Mouse (Mus musculus) liver, embryonic 14.5 days (tissue): ENCODE data around the gene Fbxo31. TPM values are rescaled to one million over a fixed set of nuclear protein-coding genes. Genes with fewer than 3 reads are reported as not detected.

Experiments used
- ATAC-seq: fragments of 200-750 bp; cut with Nextera tagmentation; 2 replicates; pipeline ENCODE4 v1.8.0; 2017; ENCODE audit warnings: moderate number of reproducible peaks, mild to moderate bottlenecking, moderate library complexity; ENCODE audit not compliant: insufficient read depth
- DNase-seq, 3 experiments: peaks; one replicate each; pipeline ENCODE4 v3.0.0-alpha.2; 2012 to 2013; ENCODE audit warnings: low read depth in 3 of 3, low spot score in 3 of 3
- H3K27ac ChIP-seq: fragments of 300-500 bp; sonication (generic); 2 replicates; pipeline ENCODE4 v1.5.1; 2014; ENCODE audit warnings: moderate library complexity, mild to moderate bottlenecking, control low read depth, inconsistent platforms
- H3K27me3 ChIP-seq: fragments of 300-500 bp; sonication (generic); 2 replicates; pipeline ENCODE4 v1.6.1; 2014; ENCODE audit warnings: mild to moderate bottlenecking, low read length, moderate library complexity; ENCODE audit not compliant: control insufficient read depth, insufficient read depth
- H3K36me3 ChIP-seq: fragments of 300-500 bp; sonication (generic); replicated peaks from 2 replicates; pipeline ENCODE4 v1.6.1; 2014; ENCODE audit warnings: low read depth; ENCODE audit not compliant: control insufficient read depth, insufficient read depth
- H3K4me1 ChIP-seq, 2 experiments: fragments of 200-500 bp in 1 of 2; fragments of 300-500 bp in 1 of 2; sonication (generic) in 1 of 2; replicated peaks; 2 replicates each; pipeline ENCODE4 v1.6.1; 2012 to 2014; ENCODE audit warnings: antibody characterized with exemption in 1 of 2, inconsistent platforms in 1 of 2, low read length in 1 of 2; ENCODE audit not compliant: control insufficient read depth in 2 of 2, insufficient read depth in 2 of 2
- H3K4me2 ChIP-seq: fragments of 300-500 bp; sonication (generic); 2 replicates; pipeline ENCODE4 v1.6.1; 2014; ENCODE audit warnings: low read depth, mild to moderate bottlenecking, control low read depth, moderate library complexity
- H3K4me3 ChIP-seq, 2 experiments: fragments of 200-500 bp in 1 of 2; fragments of 300-500 bp in 1 of 2; sonication (generic) in 1 of 2; 2 replicates each; pipeline ENCODE4 v1.5.1; 2012 to 2014; ENCODE audit warnings: low read depth in 2 of 2, low read length in 2 of 2, mild to moderate bottlenecking in 2 of 2, control low read depth in 1 of 2, inconsistent platforms in 1 of 2, moderate library complexity in 1 of 2; ENCODE audit not compliant: insufficient read depth in 1 of 2
- H3K9ac ChIP-seq: fragments of 300-500 bp; sonication (generic); replicated peaks from 2 replicates; pipeline ENCODE4 v1.6.1; 2014; ENCODE audit warnings: mild to moderate bottlenecking, control low read depth, moderate library complexity
- H3K9me3 ChIP-seq: fragments of 300-500 bp; sonication (generic); 2 replicates; pipeline ENCODE4 v1.6.1; 2016; ENCODE audit warnings: low read length, mixed read lengths; ENCODE audit not compliant: control insufficient read depth
- CTCF ChIP-seq: IDR thresholded peaks from 2 replicates; pipeline ENCODE4 v1.5.1; 2016; ENCODE audit warnings: antibody characterized with exemption, low read depth, control low read depth
- EP300 ChIP-seq: IDR thresholded peaks from 2 replicates; pipeline ENCODE4 v1.6.1; 2016; ENCODE audit warnings: antibody characterized with exemption, low read depth
- WGBS: fragments of 180-500 bp; shearing (Covaris S2); extraction: QIAGEN DNeasy Blood & Tissue Kit; methylation state at CpG from one replicate; pipeline ENCODE4 v1.1.7; 2014; ENCODE audit not compliant: insufficient replicate concordance; 5-methylcytosine and 5-hydroxymethylcytosine counted together
- polyA plus RNA-seq, 2 experiments: library from polyadenylated mRNA; depleted of rRNA in 1 of 2; stranded (reverse) in 1 of 2; unstranded in 1 of 2; fragments of >200 nt; fragmentation: Nextera tagmentation in 1 of 2; extraction: Ambion mirVana in 1 of 2; gene quantifications; 2 replicates each; pipeline versions ENCODE4 v1.2.1 to v1.2.3; 2012 to 2014

Gene Fbxo31
- polyA plus RNA-seq, 2 experiments = 5.8 to 6.6 TPM

- no peak for DNase-seq
- H3K9me3 ChIP-seq = no peaks in the 10 kb centered on the region
Measured at GRCm38 (mm10) chr8:121530639-121531038, 48.0 kb downstream of the Fbxo31 start.

GRCm38 (mm10) chr8:121528790-121529189, 49.8 kb downstream of the Fbxo31 start:
- no peaks in the 10 kb centered on the region for H3K9me3 ChIP-seq
- H3K4me3 ChIP-seq = no peak overlapping the region
- no peaks in the 10 kb centered on the region for H3K4me1 ChIP-seq
- no peaks in the 10 kb centered on the region for H3K36me3 ChIP-seq
- no peak for DNase-seq
- no peak overlapping the region for H3K4me2 ChIP-seq
- H3K9ac ChIP-seq = no peak overlapping the region
- TF ChIP-seq EP300 (no peak), CTCF (no peak)
- WGBS = 76% methylated on average over 15 of the region's 15 CpGs
- H3K27me3 ChIP-seq = no peaks in the 10 kb centered on the region
- no peak for ATAC-seq
- no peak overlapping the region for H3K27ac ChIP-seq

More at GRCm38 (mm10) chr8:121530639-121531038, 48.0 kb downstream of the Fbxo31 start:
- H3K27ac ChIP-seq = no peak overlapping the region
- H3K4me3 ChIP-seq = no peak overlapping the region
- 66% methylated on average over 10 of the region's 10 CpGs for WGBS
- no peak for TF ChIP-seq CTCF
- no peak for TF ChIP-seq EP300
- no peak for ATAC-seq
- no peaks in the 10 kb centered on the region for H3K27me3 ChIP-seq
- no peaks in the 10 kb centered on the region for H3K36me3 ChIP-seq
- no peak overlapping the region for H3K9ac ChIP-seq
- H3K4me2 ChIP-seq = no peak overlapping the region
- no peaks in the 10 kb centered on the region for H3K4me1 ChIP-seq

- Histone ChIP-seq H3K27me3 (no peaks in the 10 kb centered on the region), H3K4me2 (no peak overlapping the region), H3K9ac (no peak overlapping the region), H3K36me3 (no peaks in the 10 kb centered on the region), H3K27ac (no peak overlapping the region), H3K4me3 (no peak overlapping the region), H3K4me1 (no peaks in the 10 kb centered on the region), H3K9me3 (no peaks in the 10 kb centered on the region)
- ATAC-seq = no peak
- WGBS = 58% methylated on average over 9 of the region's 9 CpGs
- no peak for TF ChIP-seq CTCF
- no peak for TF ChIP-seq EP300
- no peak for DNase-seq
Measured at GRCm38 (mm10) chr8:121527751-121528150, 50.9 kb downstream of the Fbxo31 start.

GRCm38 (mm10) chr8:121526811-121527550, 51.6 kb downstream of the Fbxo31 start:
- no peak overlapping the region for H3K4me2 ChIP-seq
- H3K27ac ChIP-seq = no peak overlapping the region
- H3K27me3 ChIP-seq = no peaks in the 10 kb centered on the region
- ATAC-seq = no peak
- TF ChIP-seq EP300 (no peak), CTCF (no peak)
- H3K4me1 ChIP-seq = no peaks in the 10 kb centered on the region
- no peaks in the 10 kb centered on the region for H3K36me3 ChIP-seq
- WGBS = 58% methylated on average over 6 of the region's 6 CpGs
- no peak overlapping the region for H3K4me3 ChIP-seq
- H3K9me3 ChIP-seq = no peaks in the 10 kb centered on the region
- no peak for DNase-seq
- no peak overlapping the region for H3K9ac ChIP-seq

GRCm38 (mm10) chr8:121525111-121525818, 53.3 kb downstream of the Fbxo31 start:
- Histone ChIP-seq H3K27me3 (no peaks in the 10 kb centered on the region), H3K36me3 (no peaks in the 10 kb centered on the region), H3K9me3 (no peaks in the 10 kb centered on the region), H3K9ac (no peak overlapping the region), H3K4me2 (no peak overlapping the region), H3K4me3 (no peak overlapping the region), H3K4me1 (no peaks in the 10 kb centered on the region), H3K27ac (no peak overlapping the region)
- TF ChIP-seq CTCF (no peak), EP300 (no peak)
- ATAC-seq (no peak), DNase-seq (no peak)
- WGBS = 48% methylated on average over 18 of the region's 18 CpGs
